Comparison of ENCODE assay signal across 8 mouse cellular contexts in genomic region chr7:45798511-45798836, GRCm38 (mm10). TPM values are rescaled to one million over a fixed set of nuclear protein-coding genes. Genes with fewer than 3 reads are reported as not detected.
DNase-seq lines count a peak whose midpoint lies in the region; ATAC-seq and TF ChIP-seq lines count a peak whose summit lies in the region.

No protein-coding gene starts in this region.

- peak overlapping the region; percentile 47 for H3K9ac ChIP-seq in kidney, embryonic 15.5 days

- H3K4me2 ChIP-seq in kidney, embryonic 15.5 days, result peak overlapping the region; percentile 93

- peaks cover 16% of the 10 kb centered on the region for H3K4me1 ChIP-seq in testis, adult 2 months (ENCODE audit: control insufficient read depth, insufficient read depth, low read length)
- H3K4me1 ChIP-seq in kidney, embryonic 15.5 days, result peaks cover 34% of the 10 kb centered on the region

- no peak for ATAC-seq in kidney, embryonic 15.5 days (replicated peaks; ENCODE audit: low FRiP score)
- ATAC-seq in granulocyte monocyte progenitor cell, adult 5-6 weeks (replicated peaks; ENCODE audit: poor library complexity, severe bottlenecking), result no peak

- WGBS in kidney, embryonic 15.5 days, result 2% methylated on average over 19 of the region's 19 CpGs

- TF ChIP-seq CTCF in testis, adult 2 months (IDR thresholded peaks at IDR 0.05; ENCODE audit: control insufficient read depth, insufficient read depth, insufficient replicate concordance, low read depth, low read length), result no peak

- H3K27me3 ChIP-seq in testis, adult 2 months (ENCODE audit: control insufficient read depth, insufficient read depth, low read length), result peaks cover 2% of the 10 kb centered on the region; the same call in 1 of the 2 replicates
- peaks cover 32% of the 10 kb centered on the region for H3K27me3 ChIP-seq in kidney, embryonic 15.5 days

- H3K27ac ChIP-seq in testis, adult 2 months (ENCODE audit: control insufficient read depth, insufficient read depth, low read depth, low read length), result no peak overlapping the region
- H3K27ac ChIP-seq in kidney, embryonic 15.5 days, result no peak overlapping the region

- TF ChIP-seq POLR2A in testis, adult 2 months (IDR thresholded peaks at IDR 0.05; ENCODE audit: control insufficient read depth, low read depth, low read length), result no peak

- H3K36me3 ChIP-seq in testis, adult 2 months (ENCODE audit: control insufficient read depth, insufficient read depth, low read length), result no peaks in the 10 kb centered on the region
- H3K36me3 ChIP-seq in kidney, embryonic 15.5 days, result peaks cover 16% of the 10 kb centered on the region

- H3K9me3 ChIP-seq in kidney, embryonic 15.5 days (replicated peaks), result no peaks in the 10 kb centered on the region

- H3K4me3 ChIP-seq in testis, adult 2 months (ENCODE audit: control insufficient read depth, low read depth, low read length), result peak overlapping the region; percentile 71
- peak overlapping the region; percentile 52 for H3K4me3 ChIP-seq in kidney, embryonic 15.5 days (replicated peaks)

- peak; percentile 62 for DNase-seq in adrenal gland, adult 2 months
- DNase-seq in adrenal gland, postnatal 4 days (ENCODE audit: low spot score in 2 of 2), result no peak
- DNase-seq in testis, postnatal 14 days (ENCODE audit: low spot score), result no peak
- peak; percentile 51 for DNase-seq in lung, postnatal 14 days
- DNase-seq in yolk sac, embryonic 10.5 days (ENCODE audit: low spot score), result peak; percentile 56

RNA-seq across cellular contexts. Expression of gene Sult2b1, which starts 14.0 kb away (rescaled TPM):
- total RNA-seq in adrenal gland, adult 2 months (2021), result 1 to 10 TPM in 1 of 2 experiments, under 1 TPM in 1; 0.49 to 2.0 TPM
- polyA plus RNA-seq in adrenal gland, adult 2 months (2012; rRNA removed), result 1.6 and 2.9 TPM in 2 replicates
- total RNA-seq in adrenal gland, postnatal 4 days (2021), result 1 to 10 TPM in 1 of 2 experiments, under 1 TPM in 1; 0.64 to 1.0 TPM
- 8.8 and 9.5 TPM in 2 replicates for polyA plus RNA-seq in testis, adult 2 months (2012; rRNA removed)
- 2.8 and 3.2 TPM in 2 replicates for polyA plus RNA-seq in kidney, embryonic 15.5 days (2015; fragmentation: Nextera tagmentation; extraction: Ambion mirVana)
- total RNA-seq in granulocyte monocyte progenitor cell, adult 5-6 weeks (2014; fragmentation: Nextera tagmentation), result 1.3 and 3.3 TPM in 2 replicates
- total RNA-seq in granulocyte monocyte progenitor cell, adult 5-6 weeks (2017), result 0.39 TPM in 1 of 2 replicates, not detected in the other

RNA-seq across cellular contexts. Expression of gene Lmtk3, which starts 14.9 kb away (rescaled TPM):
- 1 to 10 TPM; 6.2 to 8.6 TPM for total RNA-seq in adrenal gland, adult 2 months (2021)
- polyA plus RNA-seq in adrenal gland, adult 2 months (2012; rRNA removed), result 38.0 and 61.3 TPM in 2 replicates
- 10 to 100 TPM; 17.2 to 18.8 TPM for total RNA-seq in adrenal gland, postnatal 4 days (2021)
- 23.1 and 26.1 TPM in 2 replicates for polyA plus RNA-seq in testis, adult 2 months (2012; rRNA removed)
- 2.5 and 3.1 TPM in 2 replicates for polyA plus RNA-seq in kidney, embryonic 15.5 days (2015; fragmentation: Nextera tagmentation; extraction: Ambion mirVana)
- not detected in 2 replicates for total RNA-seq in granulocyte monocyte progenitor cell, adult 5-6 weeks (2014; fragmentation: Nextera tagmentation)
- total RNA-seq in granulocyte monocyte progenitor cell, adult 5-6 weeks (2017), result not detected in 2 replicates

RNA-seq across cellular contexts. Expression of gene Cyth2, which starts 15.9 kb away (rescaled TPM):
- total RNA-seq in adrenal gland, adult 2 months (2021), result 100 to 1,000 TPM; 127 to 129 TPM
- 147 and 170 TPM in 2 replicates for polyA plus RNA-seq in adrenal gland, adult 2 months (2012; rRNA removed)
- 100 to 1,000 TPM; 124 to 126 TPM for total RNA-seq in adrenal gland, postnatal 4 days (2021)
- 149 and 166 TPM in 2 replicates for polyA plus RNA-seq in testis, adult 2 months (2012; rRNA removed)
- 130 and 132 TPM in 2 replicates for polyA plus RNA-seq in kidney, embryonic 15.5 days (2015; fragmentation: Nextera tagmentation; extraction: Ambion mirVana)
- 32.7 and 36.3 TPM in 2 replicates for total RNA-seq in granulocyte monocyte progenitor cell, adult 5-6 weeks (2014; fragmentation: Nextera tagmentation)
- total RNA-seq in granulocyte monocyte progenitor cell, adult 5-6 weeks (2017), result 33.1 and 35.3 TPM in 2 replicates

RNA-seq across cellular contexts. Expression of gene Kcnj14, which starts 26.1 kb away (rescaled TPM):
- under 1 TPM in 1 of 2 experiments, not detected in 1; 0.20 TPM for total RNA-seq in adrenal gland, adult 2 months (2021)
- polyA plus RNA-seq in adrenal gland, adult 2 months (2012; rRNA removed), result 0.70 and 1.8 TPM in 2 replicates
- under 1 TPM; 0.45 to 0.53 TPM for total RNA-seq in adrenal gland, postnatal 4 days (2021)
- 0.06 and 0.11 TPM in 2 replicates for polyA plus RNA-seq in testis, adult 2 months (2012; rRNA removed)
- polyA plus RNA-seq in kidney, embryonic 15.5 days (2015; fragmentation: Nextera tagmentation; extraction: Ambion mirVana), result 1.4 and 1.6 TPM in 2 replicates
- total RNA-seq in granulocyte monocyte progenitor cell, adult 5-6 weeks (2014; fragmentation: Nextera tagmentation), result 0.47 and 0.71 TPM in 2 replicates
- total RNA-seq in granulocyte monocyte progenitor cell, adult 5-6 weeks (2017), result not detected in 2 replicates

RNA-seq across cellular contexts. Expression of gene Grwd1, which starts 32.3 kb away (rescaled TPM):
- total RNA-seq in adrenal gland, adult 2 months (2021), result 10 to 100 TPM; 26.9 to 30.1 TPM
- 22.1 and 27.4 TPM in 2 replicates for polyA plus RNA-seq in adrenal gland, adult 2 months (2012; rRNA removed)
- 10 to 100 TPM; 28.2 to 28.3 TPM for total RNA-seq in adrenal gland, postnatal 4 days (2021)
- polyA plus RNA-seq in testis, adult 2 months (2012; rRNA removed), result 11.2 and 12.1 TPM in 2 replicates
- 82.5 and 86.3 TPM in 2 replicates for polyA plus RNA-seq in kidney, embryonic 15.5 days (2015; fragmentation: Nextera tagmentation; extraction: Ambion mirVana)
- 30.9 and 33.6 TPM in 2 replicates for total RNA-seq in granulocyte monocyte progenitor cell, adult 5-6 weeks (2014; fragmentation: Nextera tagmentation)
- 21.9 and 27.3 TPM in 2 replicates for total RNA-seq in granulocyte monocyte progenitor cell, adult 5-6 weeks (2017)

Comparison
In these comparisons a context has a peak if more than half of its experiments do, and no peak if none do; other contexts are left out.
1. DNase-seq: peak in adrenal gland, adult 2 months (single experiment), lung, postnatal 14 days (single experiment) and yolk sac, embryonic 10.5 days (single experiment); none in adrenal gland, postnatal 4 days (0 of 2) and testis, postnatal 14 days (single experiment).
2. RNA of gene Lmtk3, which starts 14.9 kb away (total RNA-seq): 17.2 to 18.8 TPM in adrenal gland, postnatal 4 days and 6.2 to 8.6 TPM in adrenal gland, adult 2 months; not detected in granulocyte monocyte progenitor cell, adult 5-6 weeks; every median in the first group is over 4 times any median in the second.